Mouse (Mus musculus) left cerebral cortex, postnatal 10 days (tissue): ENCODE measurements around the gene Dgkg. TPM values are rescaled to one million over a fixed set of nuclear protein-coding genes. Genes with fewer than 3 reads are reported as not detected.

ENCODE experiments used
- DNase-seq, 2 experiments: peaks; one replicate each; pipeline ENCODE4 v3.0.0; 2021 to 2022; ENCODE audit warnings: low spot score in 2 of 2, mixed read lengths in 1 of 2; ENCODE audit errors: extremely low spot score in 1 of 2
- intact Hi-C: fragments of 180-260 bp; cut with DNase I; formaldehyde crosslinking; loops from one replicate; pipeline ENCODE4 v1.15.1; 2025
- total RNA-seq, 2 experiments: library from RNA; stranded (reverse); gene quantifications; 2 replicates each; pipeline ENCODE4 v1.2.3; 2021

Dgkg gene
- total RNA-seq, 2 experiments from 2014 or later, result 32.2 to 37.8 TPM

DNA sequence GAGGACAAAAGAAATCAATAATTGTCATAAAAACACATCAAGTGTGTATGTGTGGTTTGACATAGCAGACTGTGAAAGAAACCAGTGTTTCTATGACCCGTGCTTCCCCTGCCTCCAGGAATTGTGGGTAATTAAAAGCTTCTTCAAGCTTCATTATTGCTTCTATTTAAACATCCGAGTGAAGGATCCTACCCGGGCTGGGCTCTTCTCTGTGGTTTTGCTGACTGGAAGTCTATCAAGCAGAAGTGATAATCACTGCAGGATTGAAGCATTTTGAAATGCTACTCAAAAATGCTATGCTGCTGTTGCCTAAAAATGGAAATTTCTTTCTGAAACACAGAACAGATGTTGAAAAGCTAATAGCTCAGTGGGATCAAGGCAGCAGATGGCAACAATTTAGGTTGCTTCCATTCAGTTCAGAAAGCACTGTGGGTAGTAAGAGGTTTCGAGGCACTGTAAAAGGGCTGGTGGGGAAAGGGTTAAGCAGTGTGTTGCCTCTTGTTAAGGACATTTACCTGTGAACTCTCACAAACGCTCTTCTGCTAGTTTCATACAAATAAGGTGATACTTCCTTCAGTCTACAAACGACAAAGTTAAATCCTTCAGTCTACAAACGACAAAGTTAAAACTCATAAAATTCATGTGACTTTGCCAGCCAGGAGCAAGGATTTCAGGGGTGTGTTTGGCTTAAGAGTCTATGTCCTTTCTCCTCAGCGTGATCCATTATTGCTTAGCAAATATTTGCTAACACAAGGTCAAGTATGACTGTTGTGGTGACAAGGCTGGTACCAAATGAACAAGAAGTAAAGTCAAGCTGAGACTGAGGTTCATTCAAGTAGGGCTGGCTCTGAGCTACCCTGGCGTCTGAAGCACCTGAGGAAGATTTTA is 43.6 kb downstream of the Dgkg start:
- intact Hi-C loops, result no loop called here
- DNase-seq, result no peak

DNA sequence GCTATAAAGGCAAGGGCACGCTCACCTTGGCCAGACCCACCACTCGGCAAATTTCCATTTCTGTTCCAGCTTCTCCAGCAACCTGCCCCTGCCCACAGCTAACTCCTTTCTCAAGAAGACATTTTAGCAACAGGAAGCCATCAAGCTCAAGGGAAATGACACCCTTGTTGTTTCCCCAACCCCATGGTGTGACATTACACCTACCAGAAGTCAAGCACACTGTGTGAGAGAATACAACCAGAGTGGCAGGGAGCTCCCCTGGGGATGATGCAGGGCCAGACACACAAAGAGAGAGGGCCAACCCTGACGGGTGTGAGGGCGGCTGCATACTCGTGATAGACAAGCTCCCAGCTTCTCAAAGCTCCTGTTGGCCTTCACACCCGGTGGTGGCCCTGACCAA is 49.0 kb downstream of the Dgkg start:
- DNase-seq, result no peak
- intact Hi-C loops, result no loop called here

DNA sequence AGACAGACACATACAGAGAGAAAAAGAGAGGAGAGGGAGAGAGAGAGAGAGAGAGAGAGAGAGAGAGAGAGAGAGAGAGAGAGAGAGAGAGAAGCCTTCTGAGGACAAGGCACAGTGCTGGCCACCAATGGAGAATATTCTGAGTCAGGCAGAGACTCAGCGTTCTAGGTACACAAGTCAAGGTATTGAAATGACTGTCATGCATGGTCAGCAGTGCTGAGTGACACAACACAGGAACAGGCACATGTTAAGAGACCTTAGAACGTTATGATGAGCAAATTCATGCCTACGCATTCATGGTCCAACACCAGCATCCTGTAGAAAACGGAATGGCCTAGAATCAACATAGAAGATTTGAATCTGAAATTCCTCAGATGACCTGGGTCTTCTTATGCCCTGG is 50.0 kb downstream of the Dgkg start:
- DNase-seq, result no peak
- intact Hi-C loops, result no loop called here

DNA sequence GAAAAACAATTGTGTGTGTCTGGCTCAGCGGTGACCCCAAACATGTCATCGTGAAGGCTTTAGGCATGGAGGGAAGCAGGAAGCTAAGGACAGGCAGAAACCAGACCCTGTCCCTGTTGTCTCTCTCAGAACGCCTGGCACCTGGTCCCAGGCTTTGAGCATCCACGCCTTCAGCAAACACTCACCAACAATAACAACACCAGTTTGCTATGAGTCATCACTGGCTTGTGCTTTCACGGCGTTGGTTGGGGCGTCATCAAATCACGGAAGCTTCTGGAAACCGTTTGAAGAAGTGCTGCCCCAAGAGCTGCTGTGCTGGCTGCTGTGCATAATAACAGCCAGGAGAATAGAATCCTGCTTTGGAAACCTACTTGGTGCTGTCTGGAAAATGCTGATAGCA is 54.6 kb downstream of the Dgkg start:
- intact Hi-C loops, result no loop called here
- no peak for DNase-seq

DNA sequence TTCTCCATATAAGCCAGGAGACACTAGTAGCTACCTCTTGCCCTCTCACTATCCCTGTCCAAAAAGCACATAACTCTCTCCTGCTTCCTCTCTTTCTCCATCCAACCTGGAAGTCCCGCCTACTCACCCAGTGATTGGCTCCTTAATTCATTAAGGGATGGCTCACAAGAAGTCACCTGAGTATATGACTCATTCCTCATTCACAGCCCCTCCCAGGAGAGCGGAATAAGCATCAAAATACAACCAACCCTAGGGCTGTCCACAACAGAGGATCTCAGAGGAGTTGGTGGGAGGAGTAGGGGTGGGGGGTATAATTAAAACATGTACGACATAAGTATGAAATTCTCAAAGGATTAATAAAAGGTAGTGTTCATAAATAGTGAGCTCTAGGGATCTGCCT is 55.3 kb downstream of the Dgkg start:
- intact Hi-C loops, result no loop called here
- no peak for DNase-seq

DNA sequence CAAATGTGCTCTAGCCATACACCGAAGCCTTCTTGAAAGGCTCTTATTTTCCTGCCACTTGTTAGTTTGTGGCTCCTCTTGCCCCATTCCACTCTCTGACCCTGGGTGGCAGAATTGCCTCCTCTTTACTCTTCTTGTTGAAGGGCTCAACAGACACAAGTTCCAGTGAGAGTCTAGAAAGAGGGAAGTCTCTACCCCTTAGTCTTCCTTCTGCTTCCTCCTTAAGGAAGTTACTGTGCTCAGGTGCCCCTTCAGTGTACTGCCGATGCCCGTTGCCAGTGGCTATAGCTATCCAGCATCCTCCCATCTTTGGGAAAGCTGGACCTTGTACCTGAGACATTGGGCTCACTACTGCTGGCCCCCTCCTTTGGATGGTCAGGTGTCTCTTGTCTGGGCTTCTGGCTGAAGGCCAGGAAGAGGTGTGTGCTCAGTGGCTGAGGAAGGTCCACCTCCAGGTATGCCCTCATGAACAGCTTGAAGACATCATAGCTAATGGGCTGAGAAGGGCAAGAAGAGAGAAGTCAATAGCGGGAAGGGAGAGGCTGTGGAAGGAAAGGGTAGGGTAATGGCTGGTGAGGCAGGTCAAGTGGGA is 56.8 kb downstream of the Dgkg start:
- no peak for DNase-seq
- intact Hi-C loops, result no loop called here

DNA sequence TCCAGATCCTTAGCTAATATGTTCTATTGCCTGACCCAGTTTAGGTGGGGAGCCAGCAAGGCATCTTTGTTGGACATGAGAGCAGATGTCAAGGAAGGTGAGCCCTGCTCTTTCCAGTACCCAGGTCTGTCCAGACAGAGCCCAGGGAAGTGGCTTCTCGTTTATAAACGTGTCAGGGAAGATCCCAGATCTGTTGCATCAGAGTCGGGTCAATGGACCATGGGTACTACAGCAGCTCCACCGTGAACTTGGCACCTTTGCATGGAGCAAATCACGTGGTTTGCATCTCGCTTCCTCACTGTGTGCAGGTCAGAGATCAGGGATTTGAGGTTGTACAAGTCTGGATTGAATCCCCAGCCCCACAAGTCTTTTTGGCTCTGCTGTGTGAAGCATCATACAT is 58.3 kb downstream of the Dgkg start:
- DNase-seq, result no peak
- intact Hi-C loops, result no loop called here

DNA sequence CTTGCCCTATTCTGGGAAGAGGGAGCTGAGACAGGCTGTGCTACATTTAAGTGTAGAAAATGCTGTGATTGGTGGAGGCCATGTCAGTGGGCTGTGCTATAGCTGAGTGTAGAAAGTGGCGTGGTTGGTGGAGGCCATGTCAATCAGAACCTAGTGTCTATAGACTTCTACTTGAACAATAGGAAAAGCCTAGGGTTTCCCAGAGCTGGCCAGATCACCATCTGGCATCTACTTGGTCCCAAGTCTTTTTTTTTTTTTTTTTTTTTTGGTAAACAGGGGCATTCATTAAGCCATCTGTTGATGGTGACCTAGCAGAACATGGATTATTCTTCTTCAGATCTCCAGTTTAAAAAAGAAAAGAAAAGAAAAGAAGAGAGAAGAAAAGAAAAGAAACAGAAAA is 60.6 kb downstream of the Dgkg start:
- DNase-seq, result no peak
- intact Hi-C loops, result no loop called here

DNA sequence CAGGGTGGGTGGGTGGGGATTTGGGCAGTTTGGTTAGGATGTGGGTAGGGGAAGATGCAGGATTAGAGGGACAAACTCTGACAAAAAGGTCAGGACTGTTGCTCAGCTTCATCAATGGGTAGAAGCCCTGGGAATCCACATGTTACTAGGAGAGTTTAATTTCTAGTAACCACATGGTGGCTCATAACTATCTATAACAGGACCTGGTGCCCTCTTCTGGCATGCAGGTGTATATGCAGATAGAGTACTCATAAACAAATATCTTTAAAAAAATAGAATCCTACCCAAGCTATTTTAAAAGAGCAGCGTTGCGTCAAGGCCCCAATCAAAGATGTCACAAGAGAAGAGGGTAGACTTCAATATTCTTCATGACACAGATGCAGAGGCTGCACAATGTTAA is 63.1 kb downstream of the Dgkg start:
- intact Hi-C loops, result no loop called here
- DNase-seq, result no peak

DNA sequence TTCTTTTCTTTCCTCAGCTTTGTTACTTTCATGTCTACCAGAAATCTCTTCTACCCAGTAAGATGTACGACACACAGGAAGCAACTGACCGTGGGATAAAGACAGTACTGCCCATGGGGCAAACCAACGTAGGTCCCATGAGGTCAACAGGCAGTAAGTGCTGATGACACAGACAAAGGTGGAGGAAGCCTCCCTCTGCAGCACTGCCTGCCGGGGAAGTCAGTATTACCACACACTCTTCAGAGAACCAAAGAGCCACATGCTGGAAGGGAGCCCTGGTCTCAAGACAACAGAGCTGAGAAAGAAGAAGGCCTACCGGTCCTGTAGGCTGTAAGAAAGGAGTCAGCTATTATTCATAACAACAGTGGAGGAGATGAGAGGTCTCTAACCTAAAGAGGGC is 67.4 kb downstream of the Dgkg start:
- no peak for DNase-seq
- intact Hi-C loops, result no loop called here

DNA sequence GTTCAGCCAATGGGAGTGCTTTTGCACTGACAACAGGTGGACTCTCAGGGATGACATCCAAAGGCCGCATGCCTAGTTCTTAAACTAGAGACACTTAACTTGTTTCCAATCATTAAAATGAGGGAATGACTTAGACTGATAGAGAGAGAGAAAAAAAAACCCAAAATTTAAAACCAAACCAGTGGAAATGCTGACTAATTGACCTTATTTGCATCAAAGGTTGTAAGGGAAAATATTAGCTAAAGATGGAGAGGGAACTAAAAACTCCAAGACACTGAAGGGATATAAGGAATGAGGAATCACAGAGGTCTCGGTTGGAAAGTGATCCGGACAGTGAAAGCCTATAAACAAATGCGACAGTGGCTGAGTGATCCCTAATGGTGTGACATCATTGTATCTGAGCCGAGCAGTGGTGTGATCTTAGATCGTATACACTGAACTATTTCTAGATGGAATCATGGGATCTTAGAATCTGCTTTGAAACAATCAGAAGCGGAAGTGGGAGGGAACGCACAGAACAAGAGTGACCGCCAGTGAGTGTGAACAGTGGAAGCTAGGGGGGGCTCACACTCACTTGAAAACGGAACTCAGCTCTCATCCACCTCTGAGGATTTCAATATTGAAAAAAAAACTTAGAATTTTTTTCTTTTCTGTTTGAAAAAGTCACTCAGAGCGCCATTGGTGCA is 70.7 kb downstream of the Dgkg start:
- intact Hi-C loops, result no loop called here
- no peak for DNase-seq

DNA sequence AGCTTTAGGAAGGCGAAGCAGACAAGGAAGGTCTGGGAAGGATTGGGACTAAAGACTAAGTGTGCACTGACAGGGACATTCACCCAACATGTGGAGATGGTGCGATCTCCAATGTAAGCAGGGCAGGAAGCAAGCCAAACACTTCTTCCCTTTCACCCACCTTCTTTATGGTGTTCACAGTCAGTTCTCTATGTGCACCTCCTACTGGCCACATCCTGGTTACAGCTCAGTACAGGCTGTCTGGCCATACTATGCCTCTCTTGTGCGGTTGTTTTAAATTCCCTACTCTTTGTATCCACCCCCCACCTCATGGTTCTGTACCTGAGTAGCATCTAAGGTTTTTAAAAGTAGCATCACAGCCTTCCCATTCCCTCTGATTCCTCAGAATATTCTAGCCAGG is 71.5 kb downstream of the Dgkg start:
- no peak for DNase-seq

DNA sequence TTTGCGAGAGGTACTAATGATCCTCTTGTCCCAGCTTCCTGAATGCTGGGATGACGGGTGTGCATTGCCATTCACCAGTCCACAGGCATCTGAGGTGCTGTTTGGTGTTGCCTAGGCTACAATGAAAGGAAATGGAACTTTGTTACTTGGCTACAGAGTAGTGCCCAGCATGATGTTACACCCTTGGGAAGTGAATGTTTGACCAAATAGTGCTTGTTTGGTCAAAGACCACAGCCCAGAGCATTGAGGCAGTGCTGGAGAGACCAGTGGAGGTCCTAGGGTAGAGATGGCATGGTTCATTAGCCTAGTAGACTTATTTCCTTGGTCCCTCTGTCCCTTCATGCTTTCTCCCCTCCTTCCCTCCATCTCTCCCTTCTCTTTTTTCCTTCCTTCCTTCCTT is 73.6 kb downstream of the Dgkg start:
- intact Hi-C loops, result loop anchor here (5.0 kb wide), 1 partner anchor 224 kb away; no protein-coding TSS in a partner anchor
- DNase-seq, result no peak

More for the DNA sequence above, 71.5 kb downstream of the Dgkg start:
- intact Hi-C loops, result no loop called here

DNA sequence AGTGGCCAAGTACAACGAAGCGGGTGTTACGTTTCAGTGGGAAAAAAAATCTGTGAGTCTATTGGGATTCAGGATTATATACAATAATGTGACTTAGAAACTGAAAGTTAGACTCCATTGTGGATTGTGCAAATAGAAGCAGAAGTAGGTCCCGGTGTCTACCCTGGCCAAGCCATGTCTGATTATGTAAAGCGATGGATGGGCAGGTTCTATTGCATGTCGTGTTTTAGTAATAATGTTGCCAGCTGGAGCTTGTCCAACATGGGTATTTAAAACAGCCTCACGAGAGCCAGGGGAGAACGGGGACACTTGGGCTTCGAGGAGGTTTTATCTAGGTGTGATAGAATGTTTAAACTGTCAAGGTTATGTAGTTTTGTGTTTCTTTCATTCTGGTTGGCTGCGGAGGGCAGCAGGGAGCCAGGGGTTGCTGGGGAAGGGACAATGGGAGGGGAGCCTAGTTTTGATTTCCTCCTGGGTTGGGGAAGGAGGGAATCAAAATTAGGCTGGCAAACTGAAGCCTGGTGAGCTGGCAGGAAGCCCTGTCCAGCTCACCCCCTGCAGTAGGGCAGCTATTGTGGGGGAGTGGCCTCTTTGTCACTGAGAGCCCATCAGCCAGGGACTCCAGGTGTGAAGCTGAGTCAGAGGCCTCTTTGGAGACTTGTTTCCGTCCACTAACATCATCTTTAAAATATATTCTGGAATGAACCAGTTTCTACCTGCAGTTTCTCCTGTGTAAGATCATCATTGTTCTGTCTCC is 74.7 kb downstream of the Dgkg start:
- DNase-seq, result no peak
- intact Hi-C loops, result loop anchor here (5.0 kb wide), 1 partner anchor 225 kb away; no protein-coding TSS in a partner anchor

DNA sequence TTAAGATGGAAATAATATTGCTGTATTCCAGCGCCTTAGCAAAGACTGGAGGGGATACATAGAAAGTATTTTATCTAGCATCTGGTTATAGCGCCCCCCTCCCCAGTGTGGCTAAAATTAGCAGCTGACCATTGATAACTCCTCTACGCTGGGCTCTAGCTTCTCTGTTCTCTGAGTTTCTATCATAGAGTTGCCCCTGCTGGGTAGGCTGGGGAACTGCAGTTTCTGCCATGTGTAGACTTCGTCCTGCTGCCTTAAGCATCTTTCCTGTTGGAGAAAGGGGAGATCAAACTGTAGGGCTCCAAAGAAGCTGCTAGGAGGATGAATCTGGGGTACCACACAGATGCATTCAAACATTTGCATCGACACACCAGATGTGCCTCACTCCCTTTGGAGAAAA is 76.9 kb downstream of the Dgkg start:
- peak in 1 of 2 experiments; percentile 21 for DNase-seq
- intact Hi-C loops, result loop anchor here (5.0 kb wide), 1 partner anchor 227 kb away; no protein-coding TSS in a partner anchor

DNA sequence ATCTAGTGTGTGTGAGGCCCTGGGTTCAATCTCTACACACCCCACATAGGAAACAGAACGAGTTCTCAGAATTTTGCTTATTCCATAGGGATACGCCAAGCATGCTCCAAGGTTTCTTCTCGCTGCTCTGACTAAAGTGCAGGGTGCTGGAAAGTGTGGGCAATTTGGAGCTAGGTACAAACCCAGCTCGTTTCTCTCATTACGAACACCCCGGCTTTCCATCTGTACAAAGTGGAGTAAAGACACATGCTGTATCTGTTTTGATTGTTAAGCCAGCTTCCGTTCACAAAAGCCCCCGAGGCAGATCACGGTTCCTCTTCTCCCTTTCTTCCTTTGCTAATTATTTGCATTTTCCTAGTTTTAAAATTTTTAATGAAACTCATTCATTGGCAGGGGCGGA is 78.1 kb downstream of the Dgkg start:
- peak in 1 of 2 experiments; percentile 2 for DNase-seq
- intact Hi-C loops, result no loop called here

DNA sequence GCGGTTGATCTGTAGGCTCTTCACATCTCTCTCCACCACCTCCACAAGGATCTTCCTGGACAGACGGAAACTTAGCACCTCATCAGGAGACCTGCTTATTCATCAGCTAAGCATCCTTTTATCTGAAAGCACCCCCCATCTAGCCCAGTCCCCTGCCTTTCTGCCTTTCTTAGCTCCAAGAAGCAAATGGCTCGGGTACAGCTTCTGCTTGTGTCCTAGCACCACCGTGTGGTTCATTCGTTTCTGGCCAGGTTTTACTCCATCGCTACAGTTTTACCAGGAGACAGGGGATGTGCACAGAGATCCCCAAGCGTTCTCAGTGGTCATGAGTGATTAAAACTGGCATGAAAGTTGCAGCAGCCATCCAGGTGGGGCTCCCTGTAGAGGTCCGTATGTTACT is 79.4 kb downstream of the Dgkg start:
- intact Hi-C loops, result loop anchor here (2.0 kb wide), 1 partner anchor 267 kb away; no protein-coding TSS in a partner anchor
- peak in 1 of 2 experiments; percentile 51 for DNase-seq

DNA sequence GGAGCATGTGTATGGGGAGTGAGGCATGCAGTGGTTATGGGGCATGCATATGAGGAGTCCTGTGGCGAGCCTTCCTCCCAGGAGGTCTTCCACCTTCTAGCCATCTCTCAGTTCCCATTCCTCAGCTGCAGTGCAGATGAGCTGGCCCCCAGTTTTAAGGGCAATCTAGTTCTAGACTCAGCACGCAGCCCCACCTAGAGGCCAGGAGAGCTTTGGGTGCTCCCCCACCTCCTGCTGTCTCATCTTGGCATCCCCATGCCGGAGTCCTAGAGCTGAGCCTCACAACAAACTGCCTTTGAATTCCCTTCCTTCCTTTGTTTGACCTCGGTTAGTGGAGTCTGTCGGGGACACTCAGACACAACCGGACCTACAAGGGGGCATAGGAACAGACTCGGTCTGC is 82.9 kb downstream of the Dgkg start:
- intact Hi-C loops, result no loop called here
- DNase-seq, result peak in 1 of 2 experiments; percentile 31
